Mouse (Mus musculus) monocyte, adult 2 months (primary cell): ENCODE data around the gene Pcsk7.

Experiments
- DNase-seq, 2 experiments: peaks; one replicate each; pipeline ENCODE4 v3.0.0; 2022; ENCODE audit warnings: low spot score in 2 of 2, low read depth in 1 of 2

Gene Pcsk7

GRCm38 (mm10) chr9:45938952-45939637 is 32.8 kb downstream of the Pcsk7 start:
- DNase-seq: no peak

GRCm38 (mm10) chr9:45939794-45940193 is 33.5 kb downstream of the Pcsk7 start:
- DNase-seq: no peak

- DNase-seq: no peak
Observed at GRCm38 (mm10) chr9:45941329-45941888, 35.1 kb downstream of the Pcsk7 start.

GRCm38 (mm10) chr9:45942464-45942863 is 36.2 kb downstream of the Pcsk7 start:
- DNase-seq: no peak

- no peak for DNase-seq
Observed at GRCm38 (mm10) chr9:45942916-45943315, 36.6 kb downstream of the Pcsk7 start.

- no peak for DNase-seq
Observed at GRCm38 (mm10) chr9:45943628-45944505, 37.6 kb downstream of the Pcsk7 start.

- DNase-seq: peak in 1 of 2 experiments; percentile 32
Observed at GRCm38 (mm10) chr9:45944506-45945400, 38.5 kb downstream of the Pcsk7 start.

- DNase-seq: no peak
Observed at GRCm38 (mm10) chr9:45945721-45946120, 39.4 kb downstream of the Pcsk7 start.

- no peak for DNase-seq
Observed at GRCm38 (mm10) chr9:45946182-45946871, 40.0 kb downstream of the Pcsk7 start.

- DNase-seq: no peak
Observed at GRCm38 (mm10) chr9:45946872-45947183, 40.5 kb downstream of the Pcsk7 start.

- DNase-seq: no peak
Observed at GRCm38 (mm10) chr9:45952057-45952456, 45.8 kb downstream of the Pcsk7 start.

GRCm38 (mm10) chr9:45952890-45953289 is 46.6 kb downstream of the Pcsk7 start:
- DNase-seq: no peak

GRCm38 (mm10) chr9:45953511-45954293 is 47.4 kb downstream of the Pcsk7 start:
- DNase-seq: no peak

- peak in 1 of 2 experiments; percentile 26 for DNase-seq
Observed at GRCm38 (mm10) chr9:45954294-45955106, 48.2 kb downstream of the Pcsk7 start.

- DNase-seq: peak in 1 of 2 experiments; percentile 74
Observed at GRCm38 (mm10) chr9:45955107-45955963, 49.0 kb downstream of the Pcsk7 start, which contains the start of gene Sidt2. Gene Sidt2 (minus strand): TSS chr9:45955258.

GRCm38 (mm10) chr9:45958023-45958670 is 51.9 kb downstream of the Pcsk7 start:
- no peak for DNase-seq

GRCm38 (mm10) chr9:45958851-45959250 is 52.6 kb downstream of the Pcsk7 start:
- no peak for DNase-seq
